Mouse (Mus musculus): Measurements from ENCODE around the gene Olfr1249. TPM values are rescaled to one million over a fixed set of nuclear protein-coding genes. Genes with fewer than 3 reads are reported as not detected.
"Not testable (repeated sequence)": the region's sequence is repeated elsewhere in the genome, so short reads cannot be mapped to it uniquely, and the experiment has no call there.

The Olfr1249 gene
- polyA plus RNA-seq (2016; fragmentation: Nextera tagmentation; extraction: Ambion mirVana) = not detected in 2 replicates

DNA sequence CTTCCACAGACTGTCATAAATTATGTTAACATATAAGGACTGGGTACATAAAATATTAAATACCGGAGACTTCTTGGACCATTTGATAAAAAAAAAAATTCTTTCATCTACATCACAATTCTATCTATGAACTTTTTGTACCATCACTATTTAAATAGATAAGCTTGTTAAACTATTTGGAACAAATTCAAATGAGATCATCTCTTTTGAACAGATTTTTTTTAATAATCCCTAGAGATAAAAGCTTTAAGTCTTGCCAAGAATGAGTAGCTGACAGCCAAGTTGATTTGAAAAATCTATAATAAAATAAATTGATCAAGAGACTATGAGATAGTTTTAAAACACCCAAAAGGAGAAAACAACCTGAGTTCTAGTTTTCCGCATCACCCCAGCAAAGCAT lies at the start of gene Olfr1249:
TSS of gene Olfr1249 (minus strand) at position 101 of the 400 bp plus-strand sequence.
- Histone ChIP-seq H3K4me2 (no peak within 1 kb of the TSS), H3K27ac (no peak within 1 kb of the TSS), H3K4me3 (replicated peaks) (no peak within 1 kb of the TSS), H3K9ac (replicated peaks) (no peak within 1 kb of the TSS), H3K9me3 (no peaks in the 10 kb centered on the region), H3K4me1 (replicated peaks) (no peaks in the 10 kb centered on the region), H3K27me3 (no peaks in the 10 kb centered on the region), H3K36me3 (no peaks in the 10 kb centered on the region)
- WGBS = 93% methylated on average over 2 of the region's 2 CpGs
- ATAC-seq (ENCODE audit: insufficient number of reproducible peaks, insufficient read depth, low FRiP score, low TSS enrichment, low read depth) = no peak

DNA sequence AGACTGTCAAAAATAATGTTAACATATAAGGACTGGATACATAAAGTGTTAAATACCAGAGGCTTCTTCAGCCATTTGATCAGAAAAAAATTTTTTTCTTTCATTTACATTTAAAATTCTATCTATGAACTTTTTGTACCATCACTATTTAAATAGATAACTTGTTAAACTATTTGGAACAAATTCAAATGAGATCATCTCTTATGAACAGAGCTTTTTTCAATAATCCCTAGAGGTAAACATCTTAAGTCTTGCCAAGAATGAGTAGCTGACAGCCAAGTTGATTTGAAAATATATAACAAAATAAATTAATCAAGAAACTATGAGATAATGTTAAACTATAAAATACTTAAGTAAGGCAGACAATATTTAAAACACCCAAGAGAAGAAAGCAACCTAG lies 37.1 kb upstream of the Olfr1249 start, which contains the start of gene Olfr1251:
TSS of gene Olfr1251 (minus strand) at position 101 of the 400 bp plus-strand sequence.
- ATAC-seq (ENCODE audit: insufficient number of reproducible peaks, insufficient read depth, low FRiP score, low TSS enrichment, low read depth) = no peak
- H3K4me3 ChIP-seq (replicated peaks) = no peak within 1 kb of the TSS
- H3K4me1 ChIP-seq (replicated peaks) = no peaks in the 10 kb centered on the region
- no peak within 1 kb of the TSS for H3K4me2 ChIP-seq
- no peaks in the 10 kb centered on the region for H3K27me3 ChIP-seq
- H3K9ac ChIP-seq (replicated peaks) = no peak within 1 kb of the TSS
- H3K36me3 ChIP-seq = no peaks in the 10 kb centered on the region
- H3K27ac ChIP-seq = no peak within 1 kb of the TSS
- H3K9me3 ChIP-seq = no peaks in the 10 kb centered on the region

DNA sequence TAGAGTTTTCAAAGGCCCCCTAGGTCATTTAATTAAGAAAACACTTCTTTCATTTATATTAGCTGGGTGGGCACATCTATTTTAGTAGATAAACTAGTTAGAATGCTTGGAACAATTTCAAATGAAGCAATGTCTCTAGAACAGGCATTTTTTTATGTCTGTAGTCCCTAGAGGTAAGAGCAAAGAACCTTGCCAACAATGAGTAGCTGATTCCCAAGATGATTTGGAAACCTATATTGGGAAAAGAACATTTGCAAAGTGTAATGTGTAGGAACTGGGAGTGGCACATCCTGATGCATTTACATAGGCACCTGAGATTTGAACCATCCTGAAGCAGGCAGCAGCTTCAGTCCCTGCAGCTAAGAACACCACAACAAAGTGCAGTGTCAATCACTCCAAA lies 26.6 kb upstream of the Olfr1249 start, which contains the start of gene Olfr1250:
TSS of gene Olfr1250 (minus strand) at position 101 of the 400 bp plus-strand sequence.
- Histone ChIP-seq H3K4me1 (replicated peaks) (no peaks in the 10 kb centered on the region), H3K9ac (replicated peaks) (no peak within 1 kb of the TSS), H3K4me2 (no peak within 1 kb of the TSS), H3K9me3 (no peaks in the 10 kb centered on the region), H3K27ac (no peak within 1 kb of the TSS), H3K27me3 (no peaks in the 10 kb centered on the region), H3K36me3 (no peaks in the 10 kb centered on the region), H3K4me3 (replicated peaks) (no peak within 1 kb of the TSS)
- no peak for ATAC-seq (ENCODE audit: insufficient number of reproducible peaks, insufficient read depth, low FRiP score, low TSS enrichment, low read depth)

DNA sequence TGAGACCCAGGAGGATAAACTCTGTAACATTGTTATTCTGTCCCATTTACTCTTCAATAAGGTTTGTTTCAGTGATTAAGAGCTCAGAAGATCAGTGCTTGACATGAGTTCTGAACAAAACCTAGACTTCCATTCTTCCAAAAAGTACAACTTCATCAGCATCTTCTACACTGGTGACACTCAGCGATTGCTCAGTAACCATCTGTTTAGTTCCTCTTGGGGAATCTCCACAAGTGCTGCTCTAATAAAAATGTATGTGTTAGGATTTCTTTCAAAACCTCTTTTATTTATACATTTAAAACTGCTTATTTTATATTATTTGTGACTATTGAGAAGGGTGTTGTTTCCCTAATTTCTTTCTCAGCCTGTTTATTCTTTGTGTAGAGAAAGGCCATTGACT lies 16.6 kb downstream of the Olfr1249 start, which contains the start of gene Olfr1248:
TSS of gene Olfr1248 (minus strand) at position 101 of the 400 bp plus-strand sequence.
- not testable (repeated sequence) for H3K4me1 ChIP-seq (replicated peaks); ATAC-seq (ENCODE audit: insufficient number of reproducible peaks, insufficient read depth, low FRiP score, low TSS enrichment, low read depth); H3K9ac ChIP-seq (replicated peaks); H3K9me3 ChIP-seq; H3K4me3 ChIP-seq (replicated peaks); H3K27me3 ChIP-seq; H3K27ac ChIP-seq; H3K4me2 ChIP-seq; H3K36me3 ChIP-seq
- WGBS = 92% methylated on average over 1 of the region's 1 CpGs

DNA sequence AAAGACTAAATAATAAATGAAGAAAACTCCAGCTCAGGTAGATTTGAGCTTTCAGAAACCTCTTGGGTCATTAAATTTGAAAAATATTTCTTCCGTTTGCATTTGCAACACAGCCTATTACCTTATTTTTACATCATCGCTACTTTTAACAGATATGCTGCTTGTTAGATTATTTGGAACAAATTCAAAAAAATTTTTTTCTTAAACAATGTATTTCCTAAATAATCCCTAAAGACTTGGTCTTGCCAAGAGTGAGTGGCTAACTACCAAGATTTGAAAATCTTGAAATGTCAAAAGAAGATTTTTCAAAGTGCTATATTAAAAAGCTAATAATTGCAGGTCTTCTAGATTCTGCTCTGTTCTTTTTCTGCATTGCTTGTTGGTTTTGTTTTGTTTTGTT lies 20.8 kb downstream of the Olfr1249 start, which contains the start of gene Olfr1247:
TSS of gene Olfr1247 (minus strand) at position 101 of the 400 bp plus-strand sequence.
- no peak within 1 kb of the TSS for H3K9ac ChIP-seq (replicated peaks)
- H3K4me1 ChIP-seq (replicated peaks) = no peaks in the 10 kb centered on the region
- H3K4me2 ChIP-seq = no peak within 1 kb of the TSS
- no peak within 1 kb of the TSS for H3K27ac ChIP-seq
- WGBS = 97% methylated on average over 2 of the region's 2 CpGs
- ATAC-seq (ENCODE audit: insufficient number of reproducible peaks, insufficient read depth, low FRiP score, low TSS enrichment, low read depth) = no peak
- no peaks in the 10 kb centered on the region for H3K27me3 ChIP-seq
- no peaks in the 10 kb centered on the region for H3K9me3 ChIP-seq
- no peaks in the 10 kb centered on the region for H3K36me3 ChIP-seq
- no peak within 1 kb of the TSS for H3K4me3 ChIP-seq (replicated peaks)

DNA sequence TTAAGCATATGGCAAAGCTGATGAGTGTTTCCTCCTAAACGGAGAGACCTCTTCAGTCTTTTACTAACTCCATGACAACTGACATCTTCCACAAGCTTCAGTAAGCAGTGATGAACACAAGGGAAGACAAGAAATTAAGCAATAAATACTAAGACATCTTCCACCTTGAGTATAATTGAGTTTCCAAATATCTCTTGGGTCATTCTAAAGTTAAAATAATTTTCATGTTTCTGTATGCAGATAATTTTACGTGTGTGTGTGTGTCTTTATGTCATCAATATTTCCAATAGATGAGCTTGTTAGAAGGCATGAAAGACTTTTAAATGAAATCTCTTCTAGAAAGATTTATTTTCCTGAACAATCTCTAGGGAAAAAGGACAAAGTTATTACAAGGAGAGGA lies 41.7 kb downstream of the Olfr1249 start, which contains the start of gene Olfr1246:
TSS of gene Olfr1246 (minus strand) at position 101 of the 400 bp plus-strand sequence.
- H3K9me3 ChIP-seq = no peaks in the 10 kb centered on the region
- 85% methylated on average over 2 of the region's 2 CpGs for WGBS

More for the DNA sequence above, 41.7 kb downstream of the Olfr1249 start, which contains the start of gene Olfr1246:
- Histone ChIP-seq H3K4me1 (replicated peaks) (no peaks in the 10 kb centered on the region), H3K4me2 (no peak within 1 kb of the TSS), H3K4me3 (replicated peaks) (no peak within 1 kb of the TSS), H3K27me3 (no peaks in the 10 kb centered on the region), H3K9ac (replicated peaks) (no peak within 1 kb of the TSS), H3K36me3 (no peaks in the 10 kb centered on the region), H3K27ac (no peak within 1 kb of the TSS)
- ATAC-seq (ENCODE audit: insufficient number of reproducible peaks, insufficient read depth, low FRiP score, low TSS enrichment, low read depth) = no peak

Other genes starting within 250 kb of the Olfr1249 start
- gene Olfr1238, start 225.3 kb downstream of the Olfr1249 start, polyA plus RNA-seq (2016; fragmentation: Nextera tagmentation; extraction: Ambion mirVana) = not detected in 2 replicates
- not detected in 2 replicates for gene Olfr1239, start 214.6 kb downstream of the Olfr1249 start, polyA plus RNA-seq (2016; fragmentation: Nextera tagmentation; extraction: Ambion mirVana)
- gene Olfr1240, start 192.0 kb downstream of the Olfr1249 start, polyA plus RNA-seq (2016; fragmentation: Nextera tagmentation; extraction: Ambion mirVana) = not detected in 2 replicates
- gene Olfr1241, start 147.9 kb downstream of the Olfr1249 start, polyA plus RNA-seq (2016; fragmentation: Nextera tagmentation; extraction: Ambion mirVana) = not detected in 2 replicates
- not detected in 2 replicates for gene Olfr1242, start 136.6 kb downstream of the Olfr1249 start, polyA plus RNA-seq (2016; fragmentation: Nextera tagmentation; extraction: Ambion mirVana)
- gene Olfr1243, start 103.5 kb downstream of the Olfr1249 start, polyA plus RNA-seq (2016; fragmentation: Nextera tagmentation; extraction: Ambion mirVana) = not detected in 2 replicates
- not detected in 2 replicates for gene Olfr1245, start 56.5 kb downstream of the Olfr1249 start, polyA plus RNA-seq (2016; fragmentation: Nextera tagmentation; extraction: Ambion mirVana)
- gene Olfr1246, start 41.8 kb downstream of the Olfr1249 start, polyA plus RNA-seq (2016; fragmentation: Nextera tagmentation; extraction: Ambion mirVana) = not detected in 2 replicates
- not detected in 2 replicates for gene Olfr1247, start 20.9 kb downstream of the Olfr1249 start, polyA plus RNA-seq (2016; fragmentation: Nextera tagmentation; extraction: Ambion mirVana)
- not detected in 2 replicates for gene Olfr1248, start 16.7 kb downstream of the Olfr1249 start, polyA plus RNA-seq (2016; fragmentation: Nextera tagmentation; extraction: Ambion mirVana)
- gene Olfr1250, start 26.5 kb upstream of the Olfr1249 start, polyA plus RNA-seq (2016; fragmentation: Nextera tagmentation; extraction: Ambion mirVana) = not detected in 2 replicates
- gene Olfr1251, start 37.0 kb upstream of the Olfr1249 start, polyA plus RNA-seq (2016; fragmentation: Nextera tagmentation; extraction: Ambion mirVana) = not detected in 2 replicates
- not detected in 2 replicates for gene Olfr1252, start 90.0 kb upstream of the Olfr1249 start, polyA plus RNA-seq (2016; fragmentation: Nextera tagmentation; extraction: Ambion mirVana)
- gene Olfr1253, start 122.1 kb upstream of the Olfr1249 start, polyA plus RNA-seq (2016; fragmentation: Nextera tagmentation; extraction: Ambion mirVana) = not detected in 2 replicates
- gene Olfr1254, start 158.6 kb upstream of the Olfr1249 start, polyA plus RNA-seq (2016; fragmentation: Nextera tagmentation; extraction: Ambion mirVana) = not detected in 2 replicates
- gene Olfr1255, start 177.1 kb upstream of the Olfr1249 start, polyA plus RNA-seq (2016; fragmentation: Nextera tagmentation; extraction: Ambion mirVana) = not detected in 2 replicates
- gene Olfr1256, start 206.6 kb upstream of the Olfr1249 start, polyA plus RNA-seq (2016; fragmentation: Nextera tagmentation; extraction: Ambion mirVana) = not detected in 2 replicates
- not detected in 2 replicates for gene Olfr48, start 213.2 kb upstream of the Olfr1249 start, polyA plus RNA-seq (2016; fragmentation: Nextera tagmentation; extraction: Ambion mirVana)
- gene Olfr1257, start 243.5 kb upstream of the Olfr1249 start, polyA plus RNA-seq (2016; fragmentation: Nextera tagmentation; extraction: Ambion mirVana) = not detected in 2 replicates

Measured in limb, embryonic 12.5 days (tissue).